8 mouse cellular contexts compared by ENCODE assay signal in the genomic region with DNA sequence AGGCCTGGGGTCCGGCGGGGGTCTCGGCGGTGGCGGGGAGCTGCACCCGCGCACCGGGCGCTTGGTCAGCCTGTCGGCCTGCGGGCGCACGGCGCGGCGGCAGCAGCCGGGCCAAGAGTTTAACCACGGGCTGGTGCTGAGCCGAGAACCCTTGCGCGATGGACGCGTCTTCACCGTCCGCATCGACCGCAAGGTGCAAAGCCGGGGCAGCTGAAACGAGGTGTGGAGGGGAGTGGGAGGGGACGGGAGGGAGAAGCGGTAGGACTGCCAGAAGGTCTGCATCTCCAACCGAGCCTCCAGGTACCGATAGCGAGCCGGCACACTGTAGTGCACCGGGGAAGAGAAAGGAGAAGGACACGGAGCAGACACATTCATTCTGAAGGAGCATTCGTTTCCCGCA. TPM values are rescaled to one million over a fixed set of nuclear protein-coding genes. Genes with fewer than 3 reads are reported as not detected.
DNase-seq lines count a peak whose midpoint lies in the region; ATAC-seq and TF ChIP-seq lines count a peak whose summit lies in the region.

No protein-coding gene starts in this region.

- DNase-seq in left cerebral cortex, adult 2 months (ENCODE audit: extremely low spot score in 1 of 2, low spot score in 2 of 2), result no peak
- DNase-seq in left cerebral cortex, postnatal 4 days, result no peak
- no peak for DNase-seq in thymus, postnatal 4 days
- DNase-seq in c-Kit-positive CD71-positive TER-119-positive erythroid progenitor cells, embryonic 14.5 days (ENCODE audit: low spot score), result no peak
- DNase-seq in adrenal gland, adult 18-20 months (ENCODE audit: low spot score in 2 of 2), result no peak

- peak overlapping the region; percentile 79 for H3K4me3 ChIP-seq in left cerebral cortex, adult 2 months
- H3K4me3 ChIP-seq in bone marrow macrophage, adult 2 months (ENCODE audit: insufficient read depth, low read length), result peak overlapping the region; percentile 72
- peak overlapping the region; percentile 78 for H3K4me3 ChIP-seq in heart, embryonic 16.5 days (ENCODE audit: low read length)
- peak overlapping the region; percentile 57 for H3K4me3 ChIP-seq in macrophage (ENCODE audit: inconsistent target)

- H3K4me1 ChIP-seq in bone marrow macrophage, adult 2 months (ENCODE audit: control insufficient read depth, insufficient read depth, low read length), result peaks cover 4% of the 10 kb centered on the region; the same call in 1 of the 2 replicates
- peaks cover 13% of the 10 kb centered on the region for H3K4me1 ChIP-seq in heart, embryonic 16.5 days (ENCODE audit: control insufficient read depth, insufficient read depth, low read length)

- no peaks in the 10 kb centered on the region for H3K27me3 ChIP-seq in heart, embryonic 16.5 days (ENCODE audit: control insufficient read depth, insufficient read depth, low read length)

- intact Hi-C loops in left cerebral cortex, adult 2 months (cut with DNase I), result loop anchor here (2.0 to 5.0 kb wide), 3 partner anchors 21 to 219 kb away; partner anchors contain the start of genes Kctd11, Nlgn2, Senp3 and Tmem256
- intact Hi-C loops in left cerebral cortex, postnatal 4 days (cut with DNase I), result no loop called here

- no peak for TF ChIP-seq POLR2A in bone marrow macrophage, adult 2 months (IDR thresholded peaks at IDR 0.05; ENCODE audit: borderline replicate concordance, low read depth, low read length)

- peak overlapping the region; percentile 95 for H3K27ac ChIP-seq in left cerebral cortex, adult 2 months
- H3K27ac ChIP-seq in bone marrow macrophage, adult 2 months (ENCODE audit: insufficient read depth, low read depth, low read length), result no peak overlapping the region
- peak overlapping the region; percentile 99 for H3K27ac ChIP-seq in heart, embryonic 16.5 days (ENCODE audit: low read length)
- H3K27ac ChIP-seq in macrophage, result no peak overlapping the region

- H3K9me3 ChIP-seq in heart, embryonic 16.5 days (replicated peaks; ENCODE audit: control insufficient read depth, low read length), result no peaks in the 10 kb centered on the region

- peak overlapping the region; percentile 83 for H3K9ac ChIP-seq in heart, embryonic 16.5 days (ENCODE audit: low read length)

- peak overlapping the region; percentile 81 for H3K4me2 ChIP-seq in heart, embryonic 16.5 days (ENCODE audit: low read depth, low read length)

- no peaks in the 10 kb centered on the region; the same call in 1 of the 2 replicates for H3K79me2 ChIP-seq in macrophage (ENCODE audit: inconsistent target)

- TF ChIP-seq CTCF in left cerebral cortex, adult 2 months (IDR thresholded peaks at IDR 0.05), result no peak
- TF ChIP-seq CTCF in bone marrow macrophage, adult 2 months (IDR thresholded peaks at IDR 0.05; ENCODE audit: low read depth, low read length), result no peak

- peak; percentile 1; the same call in 1 of the 2 replicates for ATAC-seq in heart, embryonic 16.5 days (replicated peaks; ENCODE audit: extremely low read depth, insufficient read depth, low FRiP score)

- WGBS in heart, embryonic 16.5 days, result under 1% methylated on average over 39 of the region's 39 CpGs
- WGBS in macrophage (ENCODE audit: missing documents), result 2% methylated on average over 38 of the region's 39 CpGs

- H3K36me3 ChIP-seq in heart, embryonic 16.5 days (ENCODE audit: control insufficient read depth, insufficient read depth), result peaks cover 28% of the 10 kb centered on the region
- H3K36me3 ChIP-seq in macrophage (ENCODE audit: inconsistent target), result peaks cover 34% of the 10 kb centered on the region

RNA-seq across cellular contexts. Expression of gene Neurl4, which starts 1.1 kb away (rescaled TPM):
- 100 to 1,000 TPM; 121 to 124 TPM for total RNA-seq in left cerebral cortex, adult 2 months (2021)
- 100 to 1,000 TPM; 157 to 165 TPM for total RNA-seq in left cerebral cortex, postnatal 4 days (2021)
- polyA plus RNA-seq in bone marrow macrophage, adult 2 months (2012; ENCODE audit: insufficient read depth, insufficient read length, missing spikeins), result 15.8 and 16.9 TPM in 2 replicates
- polyA plus RNA-seq in heart, embryonic 16.5 days (2015; fragmentation: Nextera tagmentation; extraction: Ambion mirVana), result 7.4 and 8.7 TPM in 2 replicates
- 100 to 1,000 TPM in 8 of 26 experiments, 10 to 100 TPM in 18; 15.8 to 173 (median 76.4) TPM for total RNA-seq in macrophage (2018; cell fraction: chromatin; rRNA removed)
- 10 to 100 TPM in 25 of 26 experiments, 1 to 10 TPM in 1; 6.2 to 23.8 (median 16.5) TPM for total RNA-seq in macrophage (2018; cell fraction: cytosol; rRNA removed)
- 10 to 100 TPM; 14.3 to 66.7 (median 40.0) TPM for total RNA-seq in macrophage (2018; cell fraction: nucleus; rRNA removed)
- polyA plus RNA-seq in macrophage (2018), result 14.9 to 19.2 TPM (median 15.6 TPM) in 3 replicates
- 10 to 100 TPM; 48.5 to 53.9 TPM for total RNA-seq in adrenal gland, adult 18-20 months (2021)

RNA-seq across cellular contexts. Expression of gene 2810408A11Rik, which starts 1.2 kb away (rescaled TPM):
- under 1 TPM; 0.23 to 0.87 TPM for total RNA-seq in left cerebral cortex, adult 2 months (2021)
- total RNA-seq in left cerebral cortex, postnatal 4 days (2021), result 10 to 100 TPM in 1 of 2 experiments, 1 to 10 TPM in 1; 8.3 to 10.7 TPM
- 1.4 TPM in 1 of 2 replicates, not detected in the other for polyA plus RNA-seq in bone marrow macrophage, adult 2 months (2012; ENCODE audit: insufficient read depth, insufficient read length, missing spikeins)
- 4.1 and 4.4 TPM in 2 replicates for polyA plus RNA-seq in heart, embryonic 16.5 days (2015; fragmentation: Nextera tagmentation; extraction: Ambion mirVana)
- total RNA-seq in macrophage (2018; cell fraction: chromatin; rRNA removed), result 1 to 10 TPM in 2 of 26 experiments, under 1 TPM in 1, not detected in 23; 0.55 to 1.3 (median 1.2) TPM
- under 1 TPM in 8 of 26 experiments, not detected in 18; 0.05 to 0.19 (median 0.11) TPM for total RNA-seq in macrophage (2018; cell fraction: cytosol; rRNA removed)
- total RNA-seq in macrophage (2018; cell fraction: nucleus; rRNA removed), result 1 to 10 TPM in 1 of 26 experiments, not detected in 25; 1.1 TPM
- polyA plus RNA-seq in macrophage (2018), result not detected in 3 replicates
- total RNA-seq in adrenal gland, adult 18-20 months (2021), result under 1 TPM; 0.29 to 0.86 TPM

RNA-seq across cellular contexts. Expression of gene Acap1, which starts 6.7 kb away (rescaled TPM):
- total RNA-seq in left cerebral cortex, adult 2 months (2021), result not detected
- under 1 TPM; 0.50 to 0.72 TPM for total RNA-seq in left cerebral cortex, postnatal 4 days (2021)
- polyA plus RNA-seq in bone marrow macrophage, adult 2 months (2012; ENCODE audit: insufficient read depth, insufficient read length, missing spikeins), result 0.66 TPM in 1 of 2 replicates, not detected in the other
- 10.8 and 19.9 TPM in 2 replicates for polyA plus RNA-seq in heart, embryonic 16.5 days (2015; fragmentation: Nextera tagmentation; extraction: Ambion mirVana)
- 1 to 10 TPM in 10 of 26 experiments, under 1 TPM in 13, not detected in 3; 0.33 to 4.7 (median 0.81) TPM for total RNA-seq in macrophage (2018; cell fraction: chromatin; rRNA removed)
- total RNA-seq in macrophage (2018; cell fraction: cytosol; rRNA removed), result 1 to 10 TPM in 2 of 26 experiments, under 1 TPM in 24; 0.06 to 1.1 (median 0.37) TPM
- total RNA-seq in macrophage (2018; cell fraction: nucleus; rRNA removed), result 1 to 10 TPM in 23 of 26 experiments, under 1 TPM in 3; 0.60 to 4.9 (median 2.6) TPM
- 0.54 to 0.68 TPM (median 0.62 TPM) in 3 replicates for polyA plus RNA-seq in macrophage (2018)
- 1 to 10 TPM in 1 of 2 experiments, under 1 TPM in 1; 0.43 to 1.5 TPM for total RNA-seq in adrenal gland, adult 18-20 months (2021)

RNA-seq across cellular contexts. Expression of gene Gps2, which starts 11.7 kb away (rescaled TPM):
- total RNA-seq in left cerebral cortex, adult 2 months (2021), result 10 to 100 TPM; 31.0 to 31.7 TPM
- total RNA-seq in left cerebral cortex, postnatal 4 days (2021), result 10 to 100 TPM; 37.8 to 38.3 TPM
- polyA plus RNA-seq in bone marrow macrophage, adult 2 months (2012; ENCODE audit: insufficient read depth, insufficient read length, missing spikeins), result 92.8 and 103 TPM in 2 replicates
- 50.1 and 51.2 TPM in 2 replicates for polyA plus RNA-seq in heart, embryonic 16.5 days (2015; fragmentation: Nextera tagmentation; extraction: Ambion mirVana)
- total RNA-seq in macrophage (2018; cell fraction: chromatin; rRNA removed), result 100 to 1,000 TPM in 1 of 26 experiments, 10 to 100 TPM in 25; 37.3 to 100 (median 78.4) TPM
- total RNA-seq in macrophage (2018; cell fraction: cytosol; rRNA removed), result 10 to 100 TPM; 24.5 to 46.2 (median 35.1) TPM
- 10 to 100 TPM; 28.3 to 99.9 (median 49.1) TPM for total RNA-seq in macrophage (2018; cell fraction: nucleus; rRNA removed)
- polyA plus RNA-seq in macrophage (2018), result 48.3 to 74.1 TPM (median 49.3 TPM) in 3 replicates
- total RNA-seq in adrenal gland, adult 18-20 months (2021), result 10 to 100 TPM; 47.3 to 52.4 TPM

RNA-seq across cellular contexts. Expression of gene Eif5a, which starts 19.8 kb away (rescaled TPM):
- total RNA-seq in left cerebral cortex, adult 2 months (2021), result 100 to 1,000 TPM; 408 to 429 TPM
- 100 to 1,000 TPM; 539 to 555 TPM for total RNA-seq in left cerebral cortex, postnatal 4 days (2021)
- polyA plus RNA-seq in bone marrow macrophage, adult 2 months (2012; ENCODE audit: insufficient read depth, insufficient read length, missing spikeins), result 326 and 347 TPM in 2 replicates
- 1,137 and 1,317 TPM in 2 replicates for polyA plus RNA-seq in heart, embryonic 16.5 days (2015; fragmentation: Nextera tagmentation; extraction: Ambion mirVana)
- total RNA-seq in macrophage (2018; cell fraction: chromatin; rRNA removed), result 10 to 100 TPM; 27.9 to 98.6 (median 61.6) TPM
- total RNA-seq in macrophage (2018; cell fraction: cytosol; rRNA removed), result 100 to 1,000 TPM; 386 to 564 (median 446) TPM
- total RNA-seq in macrophage (2018; cell fraction: nucleus; rRNA removed), result 100 to 1,000 TPM in 23 of 26 experiments, 10 to 100 TPM in 3; 73.8 to 334 (median 159) TPM
- polyA plus RNA-seq in macrophage (2018), result 339 to 874 TPM (median 348 TPM) in 3 replicates
- 100 to 1,000 TPM; 579 to 673 TPM for total RNA-seq in adrenal gland, adult 18-20 months (2021)

Comparison
In these comparisons a context has a peak if more than half of its experiments do, and no peak if none do; other contexts are left out.
1. RNA of gene 2810408A11Rik, which starts 1.2 kb away (total RNA-seq): 8.3 to 10.7 TPM in left cerebral cortex, postnatal 4 days; 0.23 to 0.87 TPM in left cerebral cortex, adult 2 months and 0.29 to 0.86 TPM in adrenal gland, adult 18-20 months; every median in the first group is over 4 times any median in the second.
2. H3K27ac ChIP-seq: peak in left cerebral cortex, adult 2 months (single experiment) and heart, embryonic 16.5 days (single experiment); none in bone marrow macrophage, adult 2 months (single experiment) and macrophage (single experiment).
3. Peak in every context shown above with its lines, with median percentiles within 50 percentile points of each other: H3K4me3 ChIP-seq.